Mouse (Mus musculus) forebrain, embryonic 11.5 days (tissue): Measurements from ENCODE around the gene Myl6. TPM values are rescaled to one million over a fixed set of nuclear protein-coding genes. Genes with fewer than 3 reads are reported as not detected.
A peak's percentile ranks its signal among the peaks of the same experiment; 100 is the strongest.

ENCODE experiments used
- ATAC-seq: fragments of 200-750 bp; cut with Nextera tagmentation; replicated peaks from 2 replicates; pipeline ENCODE4 v1.8.0; 2017; ENCODE audit warnings: moderate TSS enrichment; ENCODE audit not compliant: low FRiP score
- DNase-seq: peaks from one replicate; pipeline ENCODE4 v3.0.0-alpha.2; 2017; ENCODE audit warnings: low spot score
- H3K27ac ChIP-seq: fragments of 300-500 bp; sonication (generic); 2 replicates; pipeline ENCODE4 v1.5.1; 2014; ENCODE audit warnings: low read depth, low read length
- H3K27me3 ChIP-seq: fragments of 300-500 bp; sonication (generic); 2 replicates; pipeline ENCODE4 v1.6.1; 2014; ENCODE audit warnings: mild to moderate bottlenecking, low read length, mixed read lengths; ENCODE audit not compliant: control insufficient read depth, insufficient read depth
- H3K36me3 ChIP-seq: fragments of 300-500 bp; sonication (generic); 2 replicates; pipeline ENCODE4 v1.6.1; 2014; ENCODE audit warnings: mild to moderate bottlenecking, low read length, moderate library complexity, mixed read lengths; ENCODE audit not compliant: control insufficient read depth, insufficient read depth
- H3K4me1 ChIP-seq: fragments of 300-500 bp; sonication (generic); replicated peaks from 2 replicates; pipeline ENCODE4 v1.6.1; 2014; ENCODE audit warnings: low read length, mixed read lengths; ENCODE audit not compliant: control insufficient read depth, insufficient read depth
- H3K4me2 ChIP-seq: fragments of 300-500 bp; sonication (generic); 2 replicates; pipeline ENCODE4 v1.6.1; 2014; ENCODE audit warnings: low read depth, mild to moderate bottlenecking, low read length, moderate library complexity, mixed read lengths; ENCODE audit not compliant: severe bottlenecking
- H3K4me3 ChIP-seq: fragments of 300-500 bp; sonication (generic); 2 replicates; pipeline ENCODE4 v1.5.1; 2014; ENCODE audit warnings: low read depth, low read length
- H3K9ac ChIP-seq: fragments of 300-500 bp; sonication (generic); 2 replicates; pipeline ENCODE4 v1.6.1; 2014; ENCODE audit warnings: low read length
- H3K9me3 ChIP-seq: fragments of 300-500 bp; sonication (generic); 2 replicates; pipeline ENCODE4 v1.6.1; 2016; ENCODE audit warnings: low read length, mixed read lengths; ENCODE audit not compliant: control insufficient read depth
- WGBS: fragments of 180-500 bp; shearing (Covaris S2); extraction: QIAGEN DNeasy Blood & Tissue Kit; methylation state at CpG from one replicate; pipeline ENCODE4 v1.1.7; 2014; 5-methylcytosine and 5-hydroxymethylcytosine counted together
- polyA plus RNA-seq: library from polyadenylated mRNA; unstranded; fragments of >200 nt; fragmentation: Nextera tagmentation; extraction: Ambion mirVana; gene quantifications from 2 replicates; pipeline ENCODE4 v1.2.1, GENCODE M21; 2014

The Myl6 gene
- polyA plus RNA-seq, 1 experiment from 2014 or later = 620 TPM

GRCm38 (mm10) chr10:128459409-128460269, 34.3 kb downstream of the Myl6 start:
- H3K9me3 ChIP-seq = no peaks in the 10 kb centered on the region
- H3K36me3 ChIP-seq = peaks cover 5% of the 10 kb centered on the region; the same call in 1 of the 2 replicates
- H3K27ac ChIP-seq = peak overlapping the region; percentile 93
- peak overlapping the region; percentile 99 for H3K4me3 ChIP-seq
- peak overlapping the region; percentile 98 for H3K9ac ChIP-seq
- ATAC-seq (peak; percentile 69), DNase-seq (peak; percentile 77)
- H3K4me2 ChIP-seq = peak overlapping the region; percentile 70
- H3K4me1 ChIP-seq = peaks cover 9% of the 10 kb centered on the region
- WGBS = 1% methylated on average over 31 of the region's 67 CpGs
- no peaks in the 10 kb centered on the region for H3K27me3 ChIP-seq

GRCm38 (mm10) chr10:128458719-128459408, 35.1 kb downstream of the Myl6 start, which contains the start of gene Smarcc2:
Smarcc2 (plus strand) TSS chr10:128459248.
- Histone ChIP-seq H3K4me3 (peak within 1 kb of the TSS; percentile 99), H3K4me1 (peaks cover 9% of the 10 kb centered on the region), H3K9ac (peak within 1 kb of the TSS; percentile 98), H3K9me3 (no peaks in the 10 kb centered on the region), H3K36me3 (peaks cover 5% of the 10 kb centered on the region; the same call in 1 of the 2 replicates), H3K27me3 (no peaks in the 10 kb centered on the region), H3K27ac (peak within 1 kb of the TSS; percentile 93), H3K4me2 (peak within 1 kb of the TSS; percentile 72)
- ATAC-seq (peak; percentile 76), DNase-seq (peak; percentile 92)
- WGBS = under 1% methylated on average over 74 of the region's 86 CpGs

GRCm38 (mm10) chr10:128458348-128458718, 35.6 kb downstream of the Myl6 start:
- no peaks in the 10 kb centered on the region for H3K9me3 ChIP-seq
- no peaks in the 10 kb centered on the region for H3K27me3 ChIP-seq
- peak overlapping the region; percentile 72 for H3K4me2 ChIP-seq
- under 1% methylated on average over 29 of the region's 29 CpGs for WGBS
- peak; percentile 97 for DNase-seq
- ATAC-seq = peak; percentile 77
- peaks cover 2% of the 10 kb centered on the region; the same call in 1 of the 2 replicates for H3K36me3 ChIP-seq
- peak overlapping the region; percentile 93 for H3K27ac ChIP-seq
- peak overlapping the region; percentile 99 for H3K4me3 ChIP-seq
- H3K4me1 ChIP-seq = peaks cover 9% of the 10 kb centered on the region
- peak overlapping the region; percentile 98 for H3K9ac ChIP-seq

GRCm38 (mm10) chr10:128457676-128458075, 36.3 kb downstream of the Myl6 start:
- Histone ChIP-seq H3K27me3 (no peaks in the 10 kb centered on the region), H3K4me1 (peaks cover 9% of the 10 kb centered on the region), H3K9ac (no peak overlapping the region), H3K36me3 (peaks cover 2% of the 10 kb centered on the region; the same call in 1 of the 2 replicates), H3K9me3 (no peaks in the 10 kb centered on the region), H3K4me2 (no peak overlapping the region), H3K4me3 (no peak overlapping the region), H3K27ac (no peak overlapping the region)
- WGBS = 87% methylated on average over 6 of the region's 6 CpGs
- ATAC-seq (no peak), DNase-seq (no peak)

GRCm38 (mm10) chr10:128455280-128455679, 38.7 kb downstream of the Myl6 start:
- H3K27me3 ChIP-seq = no peaks in the 10 kb centered on the region
- no peaks in the 10 kb centered on the region for H3K36me3 ChIP-seq
- no peak overlapping the region for H3K27ac ChIP-seq
- no peak overlapping the region for H3K9ac ChIP-seq
- peak; percentile 82 for DNase-seq
- 1% methylated on average over 6 of the region's 6 CpGs for WGBS
- no peaks in the 10 kb centered on the region for H3K9me3 ChIP-seq
- H3K4me2 ChIP-seq = no peak overlapping the region
- H3K4me1 ChIP-seq = peaks cover under 1% of the 10 kb centered on the region
- H3K4me3 ChIP-seq = no peak overlapping the region
- no peak for ATAC-seq

- Histone ChIP-seq H3K27me3 (no peaks in the 10 kb centered on the region), H3K4me1 (no peaks in the 10 kb centered on the region), H3K9ac (no peak overlapping the region), H3K4me3 (no peak overlapping the region), H3K9me3 (no peaks in the 10 kb centered on the region), H3K4me2 (no peak overlapping the region), H3K27ac (no peak overlapping the region), H3K36me3 (no peaks in the 10 kb centered on the region)
- DNase-seq = no peak
- WGBS = 84% methylated on average over 3 of the region's 3 CpGs
- no peak for ATAC-seq
Measured at GRCm38 (mm10) chr10:128454471-128454870, 39.5 kb downstream of the Myl6 start.

- H3K36me3 ChIP-seq = no peaks in the 10 kb centered on the region
- ATAC-seq = no peak
- 86% methylated on average over 6 of the region's 6 CpGs for WGBS
Measured at GRCm38 (mm10) chr10:128451014-128451413, 42.9 kb downstream of the Myl6 start.

GRCm38 (mm10) chr10:128445407-128445806, 48.5 kb downstream of the Myl6 start:
- no peaks in the 10 kb centered on the region for H3K9me3 ChIP-seq
- H3K27me3 ChIP-seq = no peaks in the 10 kb centered on the region
- H3K9ac ChIP-seq = no peak overlapping the region
- no peaks in the 10 kb centered on the region for H3K36me3 ChIP-seq
- DNase-seq (no peak), ATAC-seq (no peak)
- H3K4me3 ChIP-seq = no peak overlapping the region
- no peak overlapping the region for H3K27ac ChIP-seq
- WGBS = 90% methylated on average over 4 of the region's 4 CpGs
- no peaks in the 10 kb centered on the region for H3K4me1 ChIP-seq
- no peak overlapping the region for H3K4me2 ChIP-seq

More at GRCm38 (mm10) chr10:128451014-128451413, 42.9 kb downstream of the Myl6 start:
- Histone ChIP-seq H3K4me1 (no peaks in the 10 kb centered on the region), H3K9ac (no peak overlapping the region), H3K4me2 (no peak overlapping the region), H3K9me3 (no peaks in the 10 kb centered on the region), H3K27ac (no peak overlapping the region), H3K4me3 (no peak overlapping the region), H3K27me3 (no peaks in the 10 kb centered on the region)
- no peak for DNase-seq
